Mouse (Mus musculus) lung, embryonic 15.5 days (tissue): Measurements from ENCODE around the gene Ythdf1. TPM values are rescaled to one million over a fixed set of nuclear protein-coding genes. Genes with fewer than 3 reads are reported as not detected.
A peak's percentile ranks its signal among the peaks of the same experiment; 100 is the strongest.

Experiments used
- ATAC-seq: fragments of 200-750 bp; cut with Nextera tagmentation; 2 replicates; pipeline ENCODE4 v1.8.0; 2017; ENCODE audit warnings: moderate number of reproducible peaks, borderline replicate concordance; ENCODE audit not compliant: low FRiP score, low TSS enrichment; ENCODE audit errors: extremely low read depth
- H3K27ac ChIP-seq: fragments of 300-500 bp; sonication (generic); 2 replicates; pipeline ENCODE4 v1.5.1; 2015; ENCODE audit warnings: moderate library complexity, mild to moderate bottlenecking, inconsistent platforms
- H3K27me3 ChIP-seq: fragments of 300-500 bp; sonication (generic); 2 replicates; pipeline ENCODE4 v1.6.1; 2015; ENCODE audit warnings: inconsistent platforms
- H3K36me3 ChIP-seq: fragments of 300-500 bp; sonication (generic); 2 replicates; pipeline ENCODE4 v1.6.1; 2015; ENCODE audit warnings: inconsistent platforms
- H3K4me1 ChIP-seq: fragments of 300-500 bp; sonication (generic); 2 replicates; pipeline ENCODE4 v1.6.1; 2015; ENCODE audit warnings: inconsistent platforms
- H3K4me2 ChIP-seq: fragments of 300-500 bp; sonication (generic); 2 replicates; pipeline ENCODE4 v1.6.1; 2015; ENCODE audit warnings: inconsistent platforms, mild to moderate bottlenecking, moderate library complexity
- H3K4me3 ChIP-seq: fragments of 300-500 bp; sonication (generic); 2 replicates; pipeline ENCODE4 v1.5.1; 2015; ENCODE audit warnings: mild to moderate bottlenecking, inconsistent platforms
- H3K9ac ChIP-seq: fragments of 300-500 bp; sonication (generic); 2 replicates; pipeline ENCODE4 v1.6.1; 2015; ENCODE audit warnings: inconsistent platforms
- H3K9me3 ChIP-seq: fragments of 300-500 bp; sonication (generic); 2 replicates; pipeline ENCODE4 v1.6.1; 2016; ENCODE audit warnings: inconsistent platforms
- WGBS: fragments of 180-500 bp; shearing (Covaris S2); methylation state at CpG from one replicate; pipeline ENCODE4 v1.1.7; 2015; 5-methylcytosine and 5-hydroxymethylcytosine counted together
- polyA plus RNA-seq: library from polyadenylated mRNA; unstranded; fragments of >200 nt; fragmentation: Nextera tagmentation; extraction: Ambion mirVana; gene quantifications from 2 replicates; pipeline ENCODE4 v1.2.1, GENCODE M21; 2015

Gene Ythdf1
- polyA plus RNA-seq, result 54.7 and 58.1 TPM in 2 replicates

GRCm38 (mm10) chr2:180920810-180921400 lies at the start of gene Ythdf1:
TSS of gene Ythdf1 (minus strand) at chr2:180920949.
- peaks cover 17% of the 10 kb centered on the region for H3K4me1 ChIP-seq
- peak within 1 kb of the TSS; percentile 71 for H3K4me3 ChIP-seq
- H3K36me3 ChIP-seq, result peaks cover 24% of the 10 kb centered on the region; the same call in 1 of the 2 replicates
- peak within 1 kb of the TSS; percentile 37; the same call in 1 of the 2 replicates for H3K27ac ChIP-seq
- WGBS, result under 1% methylated on average over 56 of the region's 56 CpGs
- ATAC-seq, result peak; percentile 92
- H3K27me3 ChIP-seq, result no peaks in the 10 kb centered on the region
- peak within 1 kb of the TSS; percentile 65 for H3K4me2 ChIP-seq
- no peaks in the 10 kb centered on the region for H3K9me3 ChIP-seq
- H3K9ac ChIP-seq, result peak within 1 kb of the TSS; percentile 89

DNA sequence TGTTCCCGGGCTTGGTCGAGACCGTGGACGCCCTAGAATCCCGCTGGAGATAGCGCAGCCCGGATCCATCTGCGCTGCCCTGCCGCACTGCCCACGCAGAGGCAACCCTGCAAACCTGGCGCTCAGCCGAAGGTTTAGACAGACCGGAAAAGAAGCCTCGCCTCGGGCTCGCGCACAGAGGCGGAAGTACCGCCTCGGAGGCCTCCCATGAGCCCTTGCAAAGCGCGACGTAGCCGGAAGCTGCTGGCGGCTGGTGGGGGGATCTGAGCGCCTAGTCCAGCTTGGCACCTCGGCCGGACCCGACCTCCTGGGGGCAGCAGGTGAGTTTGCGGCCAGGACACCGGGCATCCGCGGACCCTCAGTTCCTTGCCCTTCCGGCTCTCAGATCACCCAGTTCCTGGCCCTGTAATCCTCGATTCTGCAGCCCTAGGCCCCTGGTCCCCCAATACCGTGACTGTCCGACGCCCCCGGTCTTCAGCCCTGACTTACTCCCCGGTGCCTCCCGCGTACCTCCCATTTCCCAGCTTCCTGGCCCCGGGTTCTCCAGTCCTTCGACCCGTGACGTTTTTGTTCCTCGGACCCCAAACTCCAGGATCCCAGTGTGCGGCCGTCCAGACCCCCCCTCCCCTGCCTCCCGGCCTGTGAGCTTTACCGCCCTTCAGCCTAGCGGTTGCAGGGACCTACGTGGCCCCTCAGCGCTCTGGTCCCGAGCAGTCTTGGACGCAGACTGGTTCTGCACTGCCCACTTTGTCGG lies 46.4 kb upstream of the Ythdf1 start, which contains the start of gene Arfgap1:
Arfgap1 (plus strand) TSS at position 216 of the 754 bp plus-strand sequence.
- Histone ChIP-seq H3K4me3 (peak within 1 kb of the TSS; percentile 87), H3K27me3 (no peaks in the 10 kb centered on the region), H3K4me2 (peak within 1 kb of the TSS; percentile 64), H3K9me3 (no peaks in the 10 kb centered on the region), H3K4me1 (peaks cover 35% of the 10 kb centered on the region), H3K36me3 (peaks cover 26% of the 10 kb centered on the region), H3K9ac (peak within 1 kb of the TSS; percentile 92), H3K27ac (peak within 1 kb of the TSS; percentile 84)
- WGBS, result under 1% methylated on average over 57 of the region's 57 CpGs
- ATAC-seq, result peak; percentile 90

GRCm38 (mm10) chr2:180966092-180966882 lies 45.5 kb upstream of the Ythdf1 start:
- H3K9me3 ChIP-seq, result no peaks in the 10 kb centered on the region
- H3K4me2 ChIP-seq, result peak overlapping the region; percentile 64
- 10% methylated on average over 14 of the region's 14 CpGs for WGBS
- H3K9ac ChIP-seq, result peak overlapping the region; percentile 92
- ATAC-seq, result peak; percentile 15; the same call in 1 of the 2 replicates
- peaks cover 17% of the 10 kb centered on the region for H3K36me3 ChIP-seq
- H3K27me3 ChIP-seq, result no peaks in the 10 kb centered on the region
- H3K27ac ChIP-seq, result peak overlapping the region; percentile 84
- H3K4me1 ChIP-seq, result peaks cover 35% of the 10 kb centered on the region
- peak overlapping the region; percentile 87 for H3K4me3 ChIP-seq

GRCm38 (mm10) chr2:180963956-180964355 lies 43.2 kb upstream of the Ythdf1 start:
- WGBS, result 3% methylated on average over 5 of the region's 5 CpGs
- Histone ChIP-seq H3K4me3 (no peak overlapping the region), H3K27me3 (no peaks in the 10 kb centered on the region), H3K4me1 (peaks cover 38% of the 10 kb centered on the region), H3K36me3 (no peaks in the 10 kb centered on the region), H3K9ac (no peak overlapping the region), H3K4me2 (no peak overlapping the region), H3K27ac (no peak overlapping the region), H3K9me3 (no peaks in the 10 kb centered on the region)
- no peak for ATAC-seq

DNA sequence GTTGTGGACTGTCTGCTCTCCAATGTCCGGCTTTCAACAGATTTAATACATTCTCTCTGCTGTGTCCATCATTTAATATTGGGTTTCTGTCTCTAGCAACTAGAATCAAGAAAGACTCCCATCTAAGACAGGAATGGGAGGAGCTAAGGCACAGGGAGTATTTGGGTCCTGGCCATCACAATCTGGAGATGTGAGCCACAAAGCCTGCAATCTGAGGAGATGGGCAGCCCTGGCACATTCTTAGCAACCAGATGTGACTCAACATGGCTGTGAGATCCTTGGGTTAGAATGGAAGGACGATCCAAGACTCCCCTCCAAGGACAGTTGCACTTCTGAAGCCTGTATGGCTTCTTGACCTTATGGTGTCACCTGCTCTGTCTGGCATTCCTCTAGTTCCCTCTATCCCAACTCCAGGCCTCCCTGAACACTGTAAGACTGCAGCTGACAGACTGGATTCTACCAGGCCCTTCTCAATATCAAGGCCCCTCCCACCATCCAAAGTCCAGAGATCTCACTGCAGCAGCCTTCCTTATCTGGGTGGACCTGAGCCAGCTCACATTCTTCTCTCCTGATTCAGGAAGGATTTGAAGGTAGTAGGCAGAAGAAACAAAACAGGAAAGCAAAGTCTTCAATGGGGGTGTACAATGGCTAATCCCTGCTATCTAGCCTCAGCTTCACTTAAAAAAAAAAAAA lies 42.0 kb upstream of the Ythdf1 start:
- H3K4me1 ChIP-seq, result peaks cover 26% of the 10 kb centered on the region
- H3K4me2 ChIP-seq, result no peak overlapping the region
- H3K9me3 ChIP-seq, result no peaks in the 10 kb centered on the region
- H3K4me3 ChIP-seq, result no peak overlapping the region
- H3K9ac ChIP-seq, result no peak overlapping the region
- H3K27me3 ChIP-seq, result no peaks in the 10 kb centered on the region
- no peaks in the 10 kb centered on the region for H3K36me3 ChIP-seq
- 50% methylated on average over 2 of the region's 2 CpGs for whole genome bisulfite sequencing
- no peak overlapping the region for H3K27ac ChIP-seq
- no peak for ATAC-seq

DNA sequence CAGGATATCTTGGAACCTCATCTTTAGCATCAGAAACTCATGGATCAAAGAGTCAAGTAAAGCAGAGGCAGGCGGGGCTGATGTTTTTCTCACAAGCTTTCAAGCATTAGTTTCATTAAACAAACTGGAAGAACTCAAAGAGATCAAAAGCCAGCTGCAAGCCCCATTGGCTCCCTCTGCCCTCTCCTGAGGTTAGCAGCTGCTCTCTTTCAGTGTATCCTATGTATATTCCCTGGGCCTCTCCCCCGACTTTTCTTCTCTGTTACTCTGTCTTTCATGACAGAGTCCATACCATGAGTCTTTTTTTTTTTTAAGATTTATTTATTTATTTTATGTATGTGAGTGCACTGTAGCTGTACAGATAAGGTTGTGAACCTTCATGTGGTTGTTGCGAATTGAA lies 39.4 kb upstream of the Ythdf1 start:
- Histone ChIP-seq H3K27ac (peak overlapping the region; percentile 59), H3K9ac (no peak overlapping the region), H3K4me1 (peaks cover 25% of the 10 kb centered on the region), H3K4me3 (no peak overlapping the region), H3K9me3 (no peaks in the 10 kb centered on the region), H3K4me2 (no peak overlapping the region), H3K36me3 (no peaks in the 10 kb centered on the region), H3K27me3 (peaks cover 14% of the 10 kb centered on the region)
- peak; percentile 79 for ATAC-seq
- 24% methylated on average over 3 of the region's 3 CpGs for WGBS

GRCm38 (mm10) chr2:180959605-180960004 lies 38.9 kb upstream of the Ythdf1 start:
- Histone ChIP-seq H3K27ac (peak overlapping the region; percentile 59), H3K9me3 (no peaks in the 10 kb centered on the region), H3K27me3 (peaks cover 20% of the 10 kb centered on the region), H3K9ac (no peak overlapping the region), H3K36me3 (no peaks in the 10 kb centered on the region), H3K4me3 (no peak overlapping the region), H3K4me1 (peaks cover 30% of the 10 kb centered on the region), H3K4me2 (no peak overlapping the region)
- no peak for ATAC-seq
- WGBS, result 48% methylated on average over 7 of the region's 7 CpGs

GRCm38 (mm10) chr2:180954061-180955047 lies 33.6 kb upstream of the Ythdf1 start, which contains the start of gene Nkain4:
TSS of gene Nkain4 (minus strand) at chr2:180954699.
- H3K27me3 ChIP-seq, result peaks cover 25% of the 10 kb centered on the region
- 1% methylated on average over 52 of the region's 52 CpGs for WGBS

DNA sequence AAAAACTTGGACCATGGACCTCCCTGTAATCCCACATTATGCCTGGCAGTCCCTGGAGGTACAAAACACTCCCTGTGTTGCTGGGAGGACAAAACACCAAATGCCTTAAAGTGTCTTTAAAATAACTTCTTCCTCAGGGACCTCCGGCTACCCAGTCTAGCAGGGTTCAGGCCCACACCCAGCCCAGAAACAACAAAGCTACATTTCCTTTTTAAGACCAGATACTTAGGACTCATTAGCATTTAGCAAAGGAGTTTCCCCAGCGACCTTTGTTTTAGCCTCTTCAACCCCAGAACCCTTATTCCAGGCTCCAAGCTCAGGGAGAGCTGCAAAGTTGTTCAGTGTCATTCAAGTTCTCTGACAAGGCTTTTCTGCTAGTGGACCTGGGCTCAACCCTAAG lies 32.9 kb upstream of the Ythdf1 start:
- 14% methylated on average over 2 of the region's 2 CpGs for WGBS
- Histone ChIP-seq H3K9ac (peak overlapping the region; percentile 50), H3K4me2 (peak overlapping the region; percentile 61), H3K27ac (peak overlapping the region; percentile 83), H3K36me3 (no peaks in the 10 kb centered on the region), H3K27me3 (peaks cover 25% of the 10 kb centered on the region), H3K4me1 (peaks cover 24% of the 10 kb centered on the region), H3K4me3 (peak overlapping the region; percentile 54), H3K9me3 (no peaks in the 10 kb centered on the region)
- ATAC-seq, result no peak

More at GRCm38 (mm10) chr2:180954061-180955047, 33.6 kb upstream of the Ythdf1 start, which contains the start of gene Nkain4:
- Histone ChIP-seq H3K4me3 (peak within 1 kb of the TSS; percentile 54), H3K9ac (peak within 1 kb of the TSS; percentile 50), H3K4me1 (peaks cover 26% of the 10 kb centered on the region), H3K27ac (peak within 1 kb of the TSS; percentile 83), H3K4me2 (peak within 1 kb of the TSS; percentile 61), H3K9me3 (no peaks in the 10 kb centered on the region), H3K36me3 (no peaks in the 10 kb centered on the region)
- ATAC-seq, result peak; percentile 96

DNA sequence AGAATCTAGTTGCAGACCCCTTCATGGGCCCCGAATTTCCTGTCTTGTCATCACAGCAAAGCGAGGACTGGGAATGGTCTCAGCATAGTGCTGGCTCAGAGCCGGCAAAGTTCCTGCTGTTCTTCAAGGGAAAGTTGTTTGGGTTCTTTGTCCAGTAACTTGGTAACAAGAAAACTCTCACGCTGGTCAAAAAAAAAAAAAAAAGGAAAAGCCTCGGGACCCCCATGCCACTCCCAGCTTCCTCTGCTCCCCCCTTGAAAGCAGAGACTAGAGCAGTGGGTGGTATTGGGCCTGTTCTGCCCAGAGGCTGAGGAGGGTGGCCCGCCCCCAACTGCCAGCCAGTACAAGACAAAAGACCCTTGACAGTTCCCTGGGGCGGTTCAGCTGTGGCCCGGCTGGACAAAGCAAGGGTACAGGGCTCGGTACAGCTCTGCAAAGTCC lies 32.0 kb upstream of the Ythdf1 start:
- H3K9me3 ChIP-seq, result no peaks in the 10 kb centered on the region
- peak; percentile 47; the same call in 1 of the 2 replicates for ATAC-seq
- peak overlapping the region; percentile 50 for H3K9ac ChIP-seq
- 11% methylated on average over 9 of the region's 9 CpGs for WGBS
- H3K36me3 ChIP-seq, result no peaks in the 10 kb centered on the region
- peak overlapping the region; percentile 83 for H3K27ac ChIP-seq
- peak overlapping the region; percentile 54 for H3K4me3 ChIP-seq
- H3K4me2 ChIP-seq, result peak overlapping the region; percentile 61
- peaks cover 24% of the 10 kb centered on the region for H3K4me1 ChIP-seq
- peaks cover 25% of the 10 kb centered on the region for H3K27me3 ChIP-seq
